Mouse (Mus musculus): ENCODE data around the gene Aldh1a1.

DNA sequence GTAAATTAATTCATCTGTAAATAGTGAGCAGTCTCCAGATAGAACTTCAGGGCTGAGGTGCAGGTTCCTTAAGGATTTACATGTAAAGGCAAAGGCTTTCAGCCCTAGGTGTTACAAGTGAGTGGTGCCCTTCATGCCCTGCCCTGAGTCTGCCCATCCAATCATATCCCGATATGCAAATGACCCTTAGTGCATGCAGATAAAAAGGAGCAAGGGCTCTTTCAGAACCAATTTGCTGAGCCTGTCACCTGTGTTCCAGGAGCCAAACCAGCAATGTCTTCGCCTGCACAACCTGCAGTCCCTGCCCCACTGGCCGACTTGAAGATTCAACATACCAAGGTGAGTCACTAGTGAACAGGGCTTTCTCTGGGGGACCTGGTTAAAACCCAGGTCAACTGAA, 109.2 kb downstream of the Aldh1a1 start:
- no peak for TF ChIP-seq GATA1 (IDR thresholded peaks at IDR 0.05; ENCODE audit: borderline replicate concordance, low read length)
- no peak for TF ChIP-seq FLI1 (IDR thresholded peaks at IDR 0.05; ENCODE audit: low read length)
